Mouse (Mus musculus) neural tube, embryonic 13.5 days (tissue): Measurements from ENCODE around the gene Gm12216. TPM values are rescaled to one million over a fixed set of nuclear protein-coding genes. Genes with fewer than 3 reads are reported as not detected.

Experiments used
- ATAC-seq: fragments of 200-750 bp; cut with Nextera tagmentation; 2 replicates; pipeline ENCODE4 v1.8.0; 2017; ENCODE audit warnings: low read depth, mild to moderate bottlenecking, moderate TSS enrichment, moderate library complexity
- H3K27ac ChIP-seq: fragments of 300-500 bp; sonication (generic); replicated peaks from 2 replicates; pipeline ENCODE4 v1.5.1; 2015; ENCODE audit warnings: moderate library complexity, mild to moderate bottlenecking, inconsistent platforms
- H3K27me3 ChIP-seq: fragments of 300-500 bp; sonication (generic); 2 replicates; pipeline ENCODE4 v1.6.1; 2015; ENCODE audit warnings: mild to moderate bottlenecking, inconsistent platforms
- H3K36me3 ChIP-seq: fragments of 300-500 bp; sonication (generic); 2 replicates; pipeline ENCODE4 v1.6.1; 2015; ENCODE audit warnings: mild to moderate bottlenecking, inconsistent platforms
- H3K4me1 ChIP-seq: fragments of 300-500 bp; sonication (generic); replicated peaks from 2 replicates; pipeline ENCODE4 v1.6.1; 2015; ENCODE audit warnings: inconsistent platforms
- H3K4me2 ChIP-seq: fragments of 300-500 bp; sonication (generic); 2 replicates; pipeline ENCODE4 v1.6.1; 2015; ENCODE audit warnings: inconsistent platforms, mild to moderate bottlenecking, moderate library complexity
- H3K4me3 ChIP-seq: fragments of 300-500 bp; sonication (generic); 2 replicates; pipeline ENCODE4 v1.5.1; 2015; ENCODE audit warnings: mild to moderate bottlenecking, inconsistent platforms
- H3K9ac ChIP-seq: fragments of 300-500 bp; sonication (generic); 2 replicates; pipeline ENCODE4 v1.6.1; 2015; ENCODE audit warnings: moderate library complexity, mild to moderate bottlenecking, inconsistent platforms
- H3K9me3 ChIP-seq: fragments of 300-500 bp; sonication (generic); 2 replicates; pipeline ENCODE4 v1.6.1; 2016; ENCODE audit warnings: inconsistent platforms
- WGBS: fragments of 180-500 bp; shearing (Covaris S2); methylation state at CpG from one replicate; pipeline ENCODE4 v1.1.7; 2015; 5-methylcytosine and 5-hydroxymethylcytosine counted together
- polyA plus RNA-seq: library from polyadenylated mRNA; unstranded; fragments of >200 nt; fragmentation: Nextera tagmentation; extraction: Ambion mirVana; gene quantifications from 2 replicates; pipeline ENCODE4 v1.2.1, GENCODE M21; 2015

Gm12216 gene
- polyA plus RNA-seq, 1 experiment from 2014 or later = 1.6 TPM

DNA sequence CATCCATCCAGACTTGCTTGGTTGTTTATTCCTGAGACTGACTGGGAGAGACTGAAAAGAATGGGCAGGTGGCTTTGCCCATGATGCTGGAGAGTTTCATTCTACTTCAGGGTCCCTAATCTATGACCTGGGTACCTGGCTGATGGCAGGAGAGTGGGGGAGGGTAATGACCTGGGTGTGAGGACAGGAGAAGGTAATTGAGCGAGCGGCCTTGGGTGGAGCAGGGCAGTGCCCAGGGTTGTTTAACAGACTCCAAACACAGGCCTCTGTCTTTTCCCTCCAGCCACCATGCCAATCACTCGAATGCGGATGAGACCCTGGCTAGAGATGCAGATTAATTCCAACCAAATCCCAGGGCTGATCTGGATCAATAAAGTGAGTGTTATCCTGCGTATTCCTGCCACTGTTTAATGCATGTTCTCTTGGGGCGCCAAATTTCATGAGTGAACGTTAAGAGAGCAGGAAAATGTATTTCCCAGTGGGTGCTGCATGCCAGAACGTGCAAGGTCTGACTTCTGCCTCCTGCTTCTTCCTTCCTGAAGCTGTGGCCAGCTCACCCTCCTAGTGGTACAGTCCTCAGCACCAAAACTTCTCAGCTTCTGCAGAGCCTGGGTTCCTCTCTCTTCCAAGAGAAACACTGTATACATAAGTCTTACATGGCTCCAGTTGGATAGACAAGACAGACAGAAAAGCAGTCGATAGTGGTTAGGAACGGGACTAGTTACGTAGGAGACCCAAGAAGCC is 87.9 kb downstream of the Gm12216 start:
- peak overlapping the region; percentile 98 for H3K4me2 ChIP-seq
- no peak overlapping the region for H3K9ac ChIP-seq
- no peak overlapping the region for H3K27ac ChIP-seq
- no peak for ATAC-seq
- peak overlapping the region; percentile 81 for H3K4me3 ChIP-seq
- H3K4me1 ChIP-seq = peaks cover 10% of the 10 kb centered on the region
- H3K36me3 ChIP-seq = 0 out of 2 replicates have a peak, but pooled peaks cover 3% of the 10 kb centered on the region
- no peaks in the 10 kb centered on the region for H3K9me3 ChIP-seq
- peaks cover 35% of the 10 kb centered on the region for H3K27me3 ChIP-seq
- WGBS = 82% methylated on average over 11 of the region's 11 CpGs

DNA sequence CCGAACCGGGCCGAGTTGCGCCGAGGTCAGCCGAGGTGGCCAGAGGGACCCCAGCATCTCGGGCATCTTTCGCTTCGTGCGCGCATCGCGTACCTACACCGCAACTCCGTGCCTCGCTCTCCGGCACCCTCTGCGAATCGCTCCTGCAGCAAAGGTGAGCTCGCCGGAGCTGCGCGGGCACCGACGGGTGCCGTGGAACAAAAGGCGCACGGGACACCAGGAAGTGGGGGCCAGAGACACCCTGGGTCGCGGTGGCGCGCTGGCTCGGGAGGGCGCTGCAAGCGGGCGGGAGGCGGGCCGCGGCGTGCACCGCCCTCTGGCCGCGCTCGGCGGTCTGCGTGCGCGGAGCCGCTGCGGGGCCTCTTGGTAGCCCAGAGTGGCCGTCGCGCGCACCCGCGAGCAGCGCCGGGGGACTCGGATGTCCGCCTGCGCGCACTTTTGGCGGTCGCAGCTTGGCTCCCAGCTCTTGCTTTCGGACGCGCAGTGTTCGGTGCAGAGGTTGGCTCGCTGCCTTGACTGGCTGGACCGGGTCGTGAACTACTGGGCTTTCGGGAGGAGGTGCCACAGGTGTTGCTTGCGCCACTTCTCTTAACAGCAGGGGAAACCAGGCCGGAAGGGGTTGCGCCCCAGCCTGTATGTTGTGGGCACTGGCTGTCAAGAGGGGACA is 88.8 kb downstream of the Gm12216 start:
- peak; percentile 88 for ATAC-seq
- Histone ChIP-seq H3K36me3 (no peaks in the 10 kb centered on the region), H3K27ac (0 out of 2 replicates have a peak overlapping the region, but pooled peaks have one; percentile 23), H3K9me3 (no peaks in the 10 kb centered on the region), H3K4me2 (peak overlapping the region; percentile 98), H3K4me3 (peak overlapping the region; percentile 81), H3K4me1 (peaks cover 10% of the 10 kb centered on the region), H3K27me3 (peaks cover 35% of the 10 kb centered on the region), H3K9ac (peak overlapping the region; percentile 77)
- WGBS = under 1% methylated on average over 75 of the region's 75 CpGs

DNA sequence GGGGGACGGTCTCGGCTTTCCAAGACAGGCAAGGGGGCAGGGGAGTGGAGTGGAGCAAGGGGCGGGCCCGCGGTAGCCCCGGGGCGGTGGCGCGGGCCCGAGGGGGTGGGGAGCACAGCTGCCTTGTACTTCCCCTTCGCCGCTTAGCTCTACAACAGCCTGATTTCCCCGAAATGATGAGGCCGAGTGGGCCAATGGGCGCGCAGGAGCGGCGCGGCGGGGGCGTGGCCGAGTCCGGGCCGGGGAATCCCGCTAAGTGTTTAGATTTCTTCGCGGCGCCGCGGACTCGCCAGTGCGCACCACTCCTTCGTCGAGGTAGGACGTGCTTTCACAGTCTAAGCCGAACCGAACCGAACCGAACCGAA is 89.3 kb downstream of the Gm12216 start, which contains the start of gene Irf1:
TSS of gene Irf1 (plus strand) at position 255 of the 365 bp plus-strand sequence.
- Histone ChIP-seq H3K4me1 (peaks cover 11% of the 10 kb centered on the region), H3K4me3 (peak within 1 kb of the TSS; percentile 81), H3K27me3 (peaks cover 38% of the 10 kb centered on the region), H3K9ac (peak within 1 kb of the TSS; percentile 77), H3K27ac (0 out of 2 replicates have a peak within 1 kb of the TSS, but pooled peaks have one; percentile 23), H3K36me3 (no peaks in the 10 kb centered on the region), H3K9me3 (no peaks in the 10 kb centered on the region), H3K4me2 (peak within 1 kb of the TSS; percentile 98)
- peak; percentile 95 for ATAC-seq
- WGBS = under 1% methylated on average over 39 of the region's 40 CpGs

DNA sequence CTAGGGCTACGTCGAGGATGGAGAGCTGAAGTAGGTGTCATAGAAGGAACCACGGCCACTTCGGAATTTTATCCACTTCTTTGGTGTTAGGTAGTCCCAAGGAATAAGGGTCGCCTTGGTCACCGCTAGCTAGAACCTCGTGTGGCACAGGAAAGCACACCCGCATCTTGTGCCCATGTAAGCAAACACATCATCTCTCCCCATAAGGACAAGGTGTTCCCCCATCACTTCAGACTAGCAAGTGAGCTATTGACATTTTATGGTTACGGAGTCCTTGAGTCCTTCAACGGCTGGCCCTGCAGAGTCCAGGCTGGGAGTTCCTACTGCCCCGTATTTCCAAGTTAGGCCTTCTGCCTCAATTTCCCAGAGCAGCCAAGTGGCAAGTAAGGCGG is 89.9 kb downstream of the Gm12216 start:
- Histone ChIP-seq H3K4me1 (peaks cover 15% of the 10 kb centered on the region), H3K4me3 (peak overlapping the region; percentile 81), H3K4me2 (peak overlapping the region; percentile 98), H3K27ac (no peak overlapping the region), H3K36me3 (no peaks in the 10 kb centered on the region), H3K27me3 (peaks cover 43% of the 10 kb centered on the region), H3K9me3 (no peaks in the 10 kb centered on the region), H3K9ac (no peak overlapping the region)
- WGBS = 52% methylated on average over 12 of the region's 12 CpGs
- ATAC-seq = 0 out of 2 replicates have a peak, but pooled peaks have one; percentile 4

DNA sequence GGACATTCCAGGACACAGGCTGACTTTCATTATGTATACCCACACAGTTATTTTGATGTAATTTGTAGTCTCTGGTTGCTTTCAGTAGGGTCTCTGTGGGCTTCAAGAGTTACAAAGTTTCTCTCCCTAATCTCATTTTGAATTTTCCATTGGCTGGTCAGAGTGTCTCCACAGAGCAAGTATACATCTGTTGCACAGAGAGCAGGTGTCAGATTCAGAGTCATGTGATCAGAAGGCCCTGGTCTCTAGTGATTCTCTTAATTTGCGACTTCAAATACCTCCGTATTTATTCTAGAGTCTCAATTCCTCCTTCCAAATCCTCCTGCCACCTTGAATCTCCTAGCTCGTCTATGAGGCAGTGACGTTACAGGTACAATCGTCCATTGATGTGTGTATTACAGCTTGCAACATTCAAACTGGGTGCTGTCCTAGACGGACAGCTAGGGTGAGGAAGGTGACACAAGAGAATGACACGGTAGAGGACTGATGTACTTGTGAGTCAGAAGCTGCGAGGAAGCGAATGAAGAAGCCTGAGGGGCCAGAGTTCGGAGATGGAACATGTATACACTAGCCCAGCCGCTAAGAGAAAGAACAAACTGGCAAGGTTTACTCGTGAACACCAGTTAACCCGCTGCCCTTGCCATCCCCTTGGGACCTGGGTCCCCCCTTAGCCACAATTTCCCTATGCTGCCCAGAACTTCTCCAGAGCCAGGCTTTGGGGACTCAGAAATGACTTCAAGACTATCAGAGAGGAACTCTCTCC is 90.5 kb downstream of the Gm12216 start:
- Histone ChIP-seq H3K9me3 (no peaks in the 10 kb centered on the region), H3K9ac (no peak overlapping the region), H3K4me2 (no peak overlapping the region), H3K4me3 (no peak overlapping the region), H3K36me3 (no peaks in the 10 kb centered on the region), H3K4me1 (peaks cover 20% of the 10 kb centered on the region), H3K27ac (no peak overlapping the region), H3K27me3 (peaks cover 46% of the 10 kb centered on the region)
- ATAC-seq = no peak
- 79% methylated on average over 13 of the region's 13 CpGs for WGBS

DNA sequence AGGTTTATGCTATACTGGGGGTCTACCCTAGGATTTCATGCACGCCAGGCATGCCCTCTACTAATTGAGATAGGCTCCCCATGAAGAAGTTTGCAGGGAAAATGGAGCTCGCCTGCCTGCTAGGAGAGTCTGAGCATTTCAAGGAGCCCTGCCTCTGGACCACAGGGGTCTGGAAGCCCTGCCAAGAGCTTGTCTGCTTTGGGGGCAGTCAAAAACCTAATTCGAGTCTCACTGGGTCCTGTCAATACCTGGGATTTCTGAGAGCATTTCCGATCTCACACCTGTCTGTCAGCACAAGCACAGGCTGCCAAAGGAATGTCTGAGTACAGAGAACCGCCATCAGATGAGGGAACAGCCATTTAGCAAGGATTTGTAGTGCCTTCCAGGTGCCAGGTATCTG is 94.5 kb downstream of the Gm12216 start:
- H3K27me3 ChIP-seq = peaks cover 70% of the 10 kb centered on the region
- H3K27ac ChIP-seq = no peak overlapping the region
- H3K9me3 ChIP-seq = no peaks in the 10 kb centered on the region
- ATAC-seq = no peak
- 54% methylated on average over 5 of the region's 5 CpGs for WGBS
- H3K36me3 ChIP-seq = no peaks in the 10 kb centered on the region
- no peak overlapping the region for H3K4me2 ChIP-seq
- H3K4me1 ChIP-seq = peaks cover 40% of the 10 kb centered on the region
- H3K4me3 ChIP-seq = no peak overlapping the region
- H3K9ac ChIP-seq = no peak overlapping the region

DNA sequence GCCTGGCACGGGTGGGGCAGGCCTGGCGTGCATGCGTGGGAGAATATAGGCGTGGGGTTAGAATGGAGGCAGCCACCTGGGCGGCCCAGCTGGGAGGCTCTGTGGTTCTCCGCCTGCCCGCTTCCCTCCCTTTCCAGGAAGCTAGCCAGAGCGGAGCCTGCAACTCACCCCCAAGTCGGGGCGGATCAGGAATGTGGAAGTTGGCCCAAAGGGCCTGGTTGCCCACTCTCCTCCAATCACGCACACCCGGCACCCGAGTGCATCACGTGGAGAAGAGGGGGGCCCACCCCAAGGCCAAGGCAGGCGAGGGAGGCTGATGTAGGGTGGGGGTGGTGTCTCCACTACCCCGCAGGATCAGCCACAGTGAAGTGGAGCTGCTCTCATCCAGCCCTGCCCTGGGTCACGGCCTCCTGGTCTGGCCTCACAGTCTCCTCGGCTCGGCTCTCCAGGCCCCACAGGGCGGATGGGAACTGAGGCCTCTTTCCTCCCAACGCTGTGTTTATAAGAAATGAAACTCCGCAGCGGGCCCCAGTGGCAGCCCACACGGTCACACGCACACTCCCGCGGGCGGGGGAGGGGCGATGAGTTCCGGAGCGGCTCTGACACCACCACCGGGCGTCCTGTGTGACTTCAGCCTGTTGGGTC is 95.4 kb downstream of the Gm12216 start:
- peaks cover 69% of the 10 kb centered on the region for H3K27me3 ChIP-seq
- no peaks in the 10 kb centered on the region for H3K36me3 ChIP-seq
- peak overlapping the region; percentile 64 for H3K9ac ChIP-seq
- peak; percentile 77 for ATAC-seq
- H3K9me3 ChIP-seq = no peaks in the 10 kb centered on the region
- H3K4me2 ChIP-seq = peak overlapping the region; percentile 75
- H3K4me1 ChIP-seq = peaks cover 44% of the 10 kb centered on the region
- H3K4me3 ChIP-seq = peak overlapping the region; percentile 34
- peak overlapping the region; percentile 52 for H3K27ac ChIP-seq
- 2% methylated on average over 32 of the region's 33 CpGs for WGBS

DNA sequence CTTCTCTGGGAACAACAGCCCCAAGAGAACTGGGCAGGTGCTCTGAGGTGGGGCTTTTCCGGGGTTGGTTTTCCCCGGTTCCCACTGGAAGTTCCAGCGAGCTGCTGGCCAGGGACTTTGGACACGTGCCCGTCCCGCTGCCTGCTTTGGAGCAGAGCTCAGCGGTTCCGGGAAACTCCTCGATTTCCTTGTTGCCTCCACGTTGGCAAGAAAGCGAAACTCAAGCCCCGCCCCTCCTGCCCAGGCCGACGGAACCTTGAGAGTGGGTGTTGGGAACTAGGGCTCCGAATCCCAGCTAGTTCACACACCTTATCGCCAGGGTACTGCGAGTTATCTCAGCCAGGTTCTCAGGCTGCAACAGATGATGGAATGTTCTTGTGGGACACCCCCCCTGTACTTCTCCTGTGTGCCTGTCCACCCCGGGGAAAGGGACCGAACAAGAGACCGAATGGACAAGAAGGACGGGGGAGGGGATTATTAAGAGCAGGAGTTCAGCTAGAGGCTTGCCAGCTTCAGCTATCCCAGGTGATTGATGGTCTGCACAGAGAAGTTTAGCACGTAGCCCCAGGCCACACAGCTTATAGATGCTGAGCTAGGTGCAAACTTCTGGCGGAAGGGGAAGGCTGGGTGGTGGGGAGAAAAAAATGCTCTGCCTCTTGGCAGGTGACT is 96.1 kb downstream of the Gm12216 start:
- ATAC-seq = peak; percentile 33
- H3K4me2 ChIP-seq = peak overlapping the region; percentile 75
- peak overlapping the region; percentile 64; the same call in 1 of the 2 replicates for H3K9ac ChIP-seq
- no peaks in the 10 kb centered on the region for H3K9me3 ChIP-seq
- H3K4me1 ChIP-seq = peaks cover 44% of the 10 kb centered on the region
- H3K27me3 ChIP-seq = peaks cover 63% of the 10 kb centered on the region
- peak overlapping the region; percentile 34 for H3K4me3 ChIP-seq
- peak overlapping the region; percentile 52 for H3K27ac ChIP-seq
- H3K36me3 ChIP-seq = no peaks in the 10 kb centered on the region
- WGBS = 7% methylated on average over 23 of the region's 23 CpGs

DNA sequence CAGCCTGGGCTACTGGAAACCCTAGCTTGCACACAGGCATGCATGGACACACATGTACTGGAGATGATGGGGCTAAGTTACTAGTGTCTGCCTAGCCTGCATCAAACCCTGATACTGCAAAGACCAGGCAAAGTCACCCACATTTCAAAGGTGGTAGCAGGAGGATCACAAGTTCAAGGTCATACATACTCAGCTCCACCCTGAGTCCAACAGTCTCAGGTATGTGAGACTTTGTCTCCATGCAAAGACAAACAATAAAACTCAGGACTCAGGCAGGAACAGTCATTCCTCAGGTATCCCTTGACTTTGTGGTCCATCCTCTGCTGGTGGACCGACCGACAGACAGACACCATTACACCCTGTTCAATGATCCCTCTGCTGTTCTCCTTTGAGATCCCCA is 96.6 kb downstream of the Gm12216 start:
- H3K27me3 ChIP-seq = peaks cover 60% of the 10 kb centered on the region
- H3K36me3 ChIP-seq = no peaks in the 10 kb centered on the region
- no peaks in the 10 kb centered on the region for H3K9me3 ChIP-seq
- no peak for ATAC-seq
- no peak overlapping the region for H3K9ac ChIP-seq
- peaks cover 44% of the 10 kb centered on the region for H3K4me1 ChIP-seq
- WGBS = 78% methylated on average over 2 of the region's 2 CpGs
- no peak overlapping the region for H3K4me3 ChIP-seq
- H3K27ac ChIP-seq = peak overlapping the region; percentile 9; the same call in 1 of the 2 replicates
- H3K4me2 ChIP-seq = peak overlapping the region; percentile 75

DNA sequence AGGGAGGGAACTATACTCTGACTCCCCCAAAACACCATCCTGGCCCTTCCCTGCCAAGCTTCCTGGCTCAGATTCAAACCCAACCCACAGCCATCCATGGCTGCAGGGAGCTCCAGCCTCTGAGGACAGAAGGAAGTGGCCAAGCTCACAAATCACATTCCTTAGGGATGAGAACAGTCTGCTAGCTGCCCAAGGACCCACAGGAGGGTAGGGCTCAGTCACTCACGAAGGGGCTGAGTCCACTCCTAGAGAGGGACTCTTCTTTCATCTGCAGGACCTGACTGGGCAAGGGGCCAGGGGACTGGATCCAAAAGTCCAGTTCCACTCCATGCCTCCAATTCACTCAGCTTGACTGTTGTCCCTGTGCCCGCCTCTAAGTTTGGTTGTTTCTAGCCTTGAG is 97.2 kb downstream of the Gm12216 start:
- Histone ChIP-seq H3K4me3 (no peak overlapping the region), H3K27me3 (peaks cover 59% of the 10 kb centered on the region), H3K9me3 (no peaks in the 10 kb centered on the region), H3K4me1 (peaks cover 44% of the 10 kb centered on the region), H3K4me2 (no peak overlapping the region), H3K27ac (peak overlapping the region; percentile 9; the same call in 1 of the 2 replicates), H3K36me3 (no peaks in the 10 kb centered on the region), H3K9ac (no peak overlapping the region)
- WGBS = 51% methylated on average over 2 of the region's 2 CpGs
- ATAC-seq = no peak

DNA sequence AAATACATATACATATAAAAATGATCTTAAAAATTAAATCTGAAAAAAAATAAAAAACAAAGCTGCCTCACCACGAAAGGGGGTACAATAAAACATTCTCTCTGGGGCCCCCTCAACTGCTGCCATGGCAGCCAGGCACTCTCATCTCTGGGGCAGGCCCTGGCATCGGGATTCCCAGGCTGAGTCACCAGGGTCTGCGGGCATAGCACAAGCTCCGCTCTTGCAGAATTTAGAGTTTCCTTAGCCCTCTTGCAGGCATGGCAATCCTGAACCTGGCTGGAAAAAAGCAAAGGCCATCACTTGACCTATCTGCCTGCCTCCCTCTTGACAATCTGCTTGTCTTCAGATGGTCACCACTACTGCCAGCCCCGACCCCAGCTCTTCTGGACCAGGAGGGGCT is 97.8 kb downstream of the Gm12216 start:
- Histone ChIP-seq H3K4me1 (peaks cover 44% of the 10 kb centered on the region), H3K4me3 (no peak overlapping the region), H3K27me3 (peaks cover 59% of the 10 kb centered on the region), H3K4me2 (no peak overlapping the region), H3K36me3 (no peaks in the 10 kb centered on the region), H3K9me3 (no peaks in the 10 kb centered on the region), H3K9ac (no peak overlapping the region), H3K27ac (no peak overlapping the region)
- WGBS = 79% methylated on average over 5 of the region's 5 CpGs
- ATAC-seq = no peak
